Mouse (Mus musculus): Measurements from ENCODE around the gene Arhgef18. TPM values are rescaled to one million over a fixed set of nuclear protein-coding genes. Genes with fewer than 3 reads are reported as not detected.
A peak's percentile ranks its signal among the peaks of the same experiment; 100 is the strongest.

The Arhgef18 gene
- polyA plus RNA-seq (2012; rRNA removed) = 68.7 and 87.9 TPM in 2 replicates

GRCm38 (mm10) chr8:3392771-3393710, at the start of gene Arhgef18:
Gene Arhgef18 (plus strand): TSS chr8:3393006.
- H3K4me1 ChIP-seq (ENCODE audit: control insufficient read depth, insufficient read depth, low read length) = peaks cover 3% of the 10 kb centered on the region; the same call in 1 of the 2 replicates
- H3K4me3 ChIP-seq (replicated peaks; ENCODE audit: extremely low read depth, low read depth, low read length) = peak within 1 kb of the TSS; percentile 78

DNA sequence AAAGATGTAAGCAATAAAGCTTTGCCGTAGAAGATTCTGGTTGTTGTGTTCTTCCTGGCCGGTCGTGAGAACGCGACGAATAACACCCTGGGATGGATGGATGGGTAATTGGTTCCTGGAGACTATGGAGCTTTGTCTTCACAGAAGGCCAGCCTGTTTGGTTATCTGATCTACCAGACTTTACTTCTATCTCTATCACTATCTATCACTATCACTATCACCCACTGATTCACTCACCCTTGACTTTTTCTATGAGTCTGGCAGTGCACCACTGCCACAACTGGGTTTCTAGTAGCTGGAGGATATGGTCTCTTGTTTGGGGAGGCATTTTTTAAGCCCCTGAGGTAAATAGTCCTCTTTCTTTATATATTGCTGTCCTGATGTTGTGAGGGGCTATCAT, 47.5 kb upstream of the Arhgef18 start:
- Histone ChIP-seq H3K4me3 (replicated peaks; ENCODE audit: extremely low read depth, low read depth, low read length) (no peak overlapping the region), H3K4me1 (ENCODE audit: control insufficient read depth, insufficient read depth, low read length) (no peaks in the 10 kb centered on the region)
- WGBS = 93% methylated on average over 6 of the region's 6 CpGs
- TF ChIP-seq CTCF (IDR thresholded peaks at IDR 0.05; ENCODE audit: insufficient read depth, low read length) = no peak
- no peak for TF ChIP-seq POLR2A (IDR thresholded peaks at IDR 0.05; ENCODE audit: borderline replicate concordance, extremely low read depth, low read depth, low read length)
- DNase-seq = no peak

More at GRCm38 (mm10) chr8:3392771-3393710, at the start of gene Arhgef18:
- TF ChIP-seq CTCF (IDR thresholded peaks at IDR 0.05; ENCODE audit: insufficient read depth, low read length) (no peak), POLR2A (IDR thresholded peaks at IDR 0.05; ENCODE audit: borderline replicate concordance, extremely low read depth, low read depth, low read length) (peak; percentile 72)
- WGBS = 13% methylated on average over 48 of the region's 48 CpGs
- DNase-seq = peak; percentile 90

GRCm38 (mm10) chr8:3346691-3347413, 46.0 kb upstream of the Arhgef18 start:
- 84% methylated on average over 5 of the region's 5 CpGs for WGBS
- Histone ChIP-seq H3K4me1 (ENCODE audit: control insufficient read depth, insufficient read depth, low read length) (no peaks in the 10 kb centered on the region), H3K4me3 (replicated peaks; ENCODE audit: extremely low read depth, low read depth, low read length) (no peak overlapping the region)
- TF ChIP-seq CTCF (IDR thresholded peaks at IDR 0.05; ENCODE audit: insufficient read depth, low read length) (no peak), POLR2A (IDR thresholded peaks at IDR 0.05; ENCODE audit: borderline replicate concordance, extremely low read depth, low read depth, low read length) (no peak)
- no peak for DNase-seq

GRCm38 (mm10) chr8:3348142-3348823, 44.5 kb upstream of the Arhgef18 start:
- WGBS = 28% methylated on average over 13 of the region's 13 CpGs
- no peak for DNase-seq
- TF ChIP-seq CTCF (IDR thresholded peaks at IDR 0.05; ENCODE audit: insufficient read depth, low read length) = no peak
- no peak for TF ChIP-seq POLR2A (IDR thresholded peaks at IDR 0.05; ENCODE audit: borderline replicate concordance, extremely low read depth, low read depth, low read length)
- no peaks in the 10 kb centered on the region; the same call in 1 of the 2 replicates for H3K4me1 ChIP-seq (ENCODE audit: control insufficient read depth, insufficient read depth, low read length)
- no peak overlapping the region for H3K4me3 ChIP-seq (replicated peaks; ENCODE audit: extremely low read depth, low read depth, low read length)

DNA sequence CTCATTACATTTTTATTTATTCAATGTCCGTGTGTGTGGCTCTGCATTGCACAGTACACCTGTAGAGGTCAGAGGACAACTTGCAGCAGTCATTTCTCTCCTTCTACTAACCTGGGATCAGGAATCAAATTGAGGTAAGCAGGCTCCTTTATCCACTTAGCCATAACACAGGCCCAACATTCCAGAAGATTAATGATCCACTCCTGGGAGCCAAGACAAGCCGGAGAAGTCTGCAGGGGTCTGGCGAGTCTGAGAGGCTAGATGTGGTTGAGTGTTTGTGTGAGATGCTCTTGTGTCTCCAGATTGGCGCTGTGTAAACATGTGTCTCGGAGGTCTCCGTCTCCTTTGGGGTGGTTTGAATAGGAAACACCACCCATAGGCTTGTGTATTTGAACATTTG, 42.1 kb upstream of the Arhgef18 start:
- WGBS = 31% methylated on average over 6 of the region's 6 CpGs
- no peak overlapping the region for H3K4me3 ChIP-seq (replicated peaks; ENCODE audit: extremely low read depth, low read depth, low read length)
- no peak for DNase-seq
- no peak for TF ChIP-seq POLR2A (IDR thresholded peaks at IDR 0.05; ENCODE audit: borderline replicate concordance, extremely low read depth, low read depth, low read length)
- no peak for TF ChIP-seq CTCF (IDR thresholded peaks at IDR 0.05; ENCODE audit: insufficient read depth, low read length)
- H3K4me1 ChIP-seq (ENCODE audit: control insufficient read depth, insufficient read depth, low read length) = no peaks in the 10 kb centered on the region; the same call in 1 of the 2 replicates

- WGBS = 52% methylated on average over 6 of the region's 6 CpGs
- Histone ChIP-seq H3K4me1 (ENCODE audit: control insufficient read depth, insufficient read depth, low read length) (no peaks in the 10 kb centered on the region; the same call in 1 of the 2 replicates), H3K4me3 (replicated peaks; ENCODE audit: extremely low read depth, low read depth, low read length) (no peak overlapping the region)
- DNase-seq = no peak
- no peak for TF ChIP-seq CTCF (IDR thresholded peaks at IDR 0.05; ENCODE audit: insufficient read depth, low read length)
Observed at GRCm38 (mm10) chr8:3352715-3353114, 40.1 kb upstream of the Arhgef18 start.

- TF ChIP-seq POLR2A (IDR thresholded peaks at IDR 0.05; ENCODE audit: borderline replicate concordance, extremely low read depth, low read depth, low read length) = no peak
- no peak for TF ChIP-seq CTCF (IDR thresholded peaks at IDR 0.05; ENCODE audit: insufficient read depth, low read length)
- Histone ChIP-seq H3K4me1 (ENCODE audit: control insufficient read depth, insufficient read depth, low read length) (no peaks in the 10 kb centered on the region; the same call in 1 of the 2 replicates), H3K4me3 (replicated peaks; ENCODE audit: extremely low read depth, low read depth, low read length) (peak within 1 kb of the TSS; percentile 40)
- 32% methylated on average over 13 of the region's 13 CpGs for WGBS
- peak; percentile 16 for DNase-seq
Observed at GRCm38 (mm10) chr8:3353189-3353810, 39.5 kb upstream of the Arhgef18 start, which contains the start of gene A430078G23Rik. Gene A430078G23Rik (plus strand): TSS chr8:3353415.

GRCm38 (mm10) chr8:3353811-3354442, 38.9 kb upstream of the Arhgef18 start:
- TF ChIP-seq CTCF (IDR thresholded peaks at IDR 0.05; ENCODE audit: insufficient read depth, low read length) = no peak
- no peak for TF ChIP-seq POLR2A (IDR thresholded peaks at IDR 0.05; ENCODE audit: borderline replicate concordance, extremely low read depth, low read depth, low read length)
- H3K4me1 ChIP-seq (ENCODE audit: control insufficient read depth, insufficient read depth, low read length) = no peaks in the 10 kb centered on the region; the same call in 1 of the 2 replicates
- peak overlapping the region; percentile 40 for H3K4me3 ChIP-seq (replicated peaks; ENCODE audit: extremely low read depth, low read depth, low read length)
- WGBS = 59% methylated on average over 6 of the region's 6 CpGs
- DNase-seq = no peak
